Mouse (Mus musculus): ENCODE measurements around the gene Slc39a8.

Gene Slc39a8

GRCm38 (mm10) chr3:135905729-135906128, 80.7 kb downstream of the Slc39a8 start:
- intact Hi-C loops (cut with DNase I) = no loop called here

GRCm38 (mm10) chr3:135907028-135907427, 81.9 kb downstream of the Slc39a8 start:
- intact Hi-C loops (cut with DNase I) = no loop called here

GRCm38 (mm10) chr3:135915941-135916340, 90.9 kb downstream of the Slc39a8 start:
- intact Hi-C loops (cut with DNase I) = no loop called here

GRCm38 (mm10) chr3:135918566-135919180, 93.6 kb downstream of the Slc39a8 start:
- intact Hi-C loops (cut with DNase I) = no loop called here

GRCm38 (mm10) chr3:135919305-135919704, 94.2 kb downstream of the Slc39a8 start:
- intact Hi-C loops (cut with DNase I) = no loop called here

- intact Hi-C loops (cut with DNase I) = no loop called here
Observed at GRCm38 (mm10) chr3:135926729-135927128, 101.7 kb downstream of the Slc39a8 start.

GRCm38 (mm10) chr3:135928184-135928583, 103.1 kb downstream of the Slc39a8 start:
- intact Hi-C loops (cut with DNase I) = no loop called here

GRCm38 (mm10) chr3:135937455-135937854, 112.4 kb downstream of the Slc39a8 start:
- intact Hi-C loops (cut with DNase I) = no loop called here

Data from adrenal gland (tissue).